Mouse (Mus musculus) inflammation-experienced regulatory T-cells, adult 16 weeks (primary cell): ENCODE measurements around the gene Lgr6. TPM values are rescaled to one million over a fixed set of nuclear protein-coding genes. Genes with fewer than 3 reads are reported as not detected.

ENCODE experiments used
- polyA plus RNA-seq: library from polyadenylated mRNA; unstranded; fragments of 100-300 nt; shearing (Covaris generic); gene quantifications from one replicate; pipeline ENCODE4 v1.2.1, GENCODE M21; 2017

Gene Lgr6
- 0.16 TPM for polyA plus RNA-seq

GRCm38 (mm10) chr1:135105124-135105523 is at the start of gene Lgr6:
Lgr6 (minus strand) TSS chr1:135105276.

GRCm38 (mm10) chr1:135146077-135146945 is 41.2 kb upstream of the Lgr6 start, which contains the start of gene Arl8a:
Arl8a (plus strand) TSS chr1:135146824.

GRCm38 (mm10) chr1:135132473-135132872 is 27.4 kb upstream of the Lgr6 start, which contains the start of gene Ptpn7:
Ptpn7 (plus strand) TSS chr1:135132700.

GRCm38 (mm10) chr1:134962053-134962803 is 142.8 kb downstream of the Lgr6 start, which contains the start of gene Ube2t:
Ube2t (plus strand) TSS chr1:134962565.

GRCm38 (mm10) chr1:134955637-134956176 is 149.4 kb downstream of the Lgr6 start, which contains the start of gene Ppp1r12b:
Ppp1r12b (minus strand) TSS chr1:134955942.

Other genes starting within 250 kb of the Lgr6 start
- gene Ppp1r12b, start 149.3 kb downstream of the Lgr6 start, polyA plus RNA-seq, result 4.5 TPM
- gene Ube2t, start 142.7 kb downstream of the Lgr6 start, polyA plus RNA-seq, result 15.6 TPM
- 344 TPM for gene Ptpn7, start 27.4 kb upstream of the Lgr6 start, polyA plus RNA-seq
- 12.4 TPM for gene Arl8a, start 41.5 kb upstream of the Lgr6 start, polyA plus RNA-seq
- gene Gpr37l1, start 62.4 kb upstream of the Lgr6 start, polyA plus RNA-seq, result not detected
- not detected for gene Elf3, start 153.3 kb upstream of the Lgr6 start, polyA plus RNA-seq
- 42.7 TPM for gene Rnpep, start 178.8 kb upstream of the Lgr6 start, polyA plus RNA-seq
- gene Timm17a, start 208.5 kb upstream of the Lgr6 start, polyA plus RNA-seq, result 139 TPM
- not detected for gene Lmod1, start 219.5 kb upstream of the Lgr6 start, polyA plus RNA-seq